Mouse (Mus musculus): ENCODE measurements at regions not wholly inside any gene's neighbourhood (a gene's known extent, or its start where the extent isn't known, plus 50 kb on each side); places are given as distances from the start of the nearest gene placed in this dataset.

DNA sequence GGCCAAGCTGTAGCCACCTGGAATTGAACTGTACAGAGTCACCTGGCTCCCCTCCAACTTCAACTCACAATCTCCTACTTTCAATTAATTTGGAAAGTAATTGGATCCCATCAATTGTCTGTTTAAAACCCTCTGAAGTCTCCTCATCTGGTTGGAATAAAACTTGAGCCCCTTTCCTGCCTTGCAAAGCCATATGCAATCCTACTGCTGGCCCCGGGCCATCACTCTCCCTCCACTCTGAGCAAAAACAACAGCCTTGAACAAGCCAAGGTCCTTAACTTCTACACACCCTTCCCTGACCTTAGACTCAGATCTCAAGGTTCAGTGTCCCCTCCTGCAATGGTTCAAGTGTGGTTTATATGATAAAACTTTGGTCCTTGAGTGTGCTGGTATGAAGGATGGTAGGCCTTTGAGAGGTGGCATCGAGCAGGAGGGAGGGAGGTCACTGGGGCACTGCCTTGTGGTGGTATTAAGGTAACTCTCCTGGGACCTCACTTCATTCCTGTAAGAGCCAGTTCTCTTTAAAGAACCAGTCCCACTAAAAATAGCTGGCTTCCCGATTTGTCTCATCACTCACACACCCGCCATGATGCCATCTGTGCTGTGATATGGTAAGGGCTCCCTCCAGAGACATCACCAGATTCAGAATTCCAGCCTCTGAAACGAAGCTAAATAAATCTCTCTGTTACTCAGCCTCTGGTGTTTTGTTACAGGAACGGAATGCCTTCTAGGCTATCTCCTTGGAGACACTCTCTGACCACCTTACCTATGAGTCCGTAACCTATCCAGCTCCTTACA is 112.0 kb upstream of the Zmiz1 start:
- Histone ChIP-seq H3K4me3 (ENCODE audit: low read depth, low read length) (no peak overlapping the region), H3K4me1 (replicated peaks; ENCODE audit: control insufficient read depth, insufficient read depth, low read length) (peaks cover under 1% of the 10 kb centered on the region; the same call in 1 of the 2 replicates), H3K9me3 (ENCODE audit: control insufficient read depth, low read length) (no peaks in the 10 kb centered on the region), H3K4me2 (replicated peaks; ENCODE audit: low read depth, low read length) (no peak overlapping the region), H3K36me3 (ENCODE audit: control insufficient read depth, insufficient read depth, low read length) (no peaks in the 10 kb centered on the region), H3K27ac (ENCODE audit: low read depth, low read length) (no peak overlapping the region), H3K27me3 (ENCODE audit: control insufficient read depth, insufficient read depth, low read length) (no peaks in the 10 kb centered on the region), H3K9ac (ENCODE audit: low read depth, low read length) (no peak overlapping the region)
- 71% methylated on average over 7 of the region's 7 CpGs for WGBS
- no peak for DNase-seq (ENCODE audit: low spot score)
- no peak for ATAC-seq (ENCODE audit: low FRiP score)

DNA sequence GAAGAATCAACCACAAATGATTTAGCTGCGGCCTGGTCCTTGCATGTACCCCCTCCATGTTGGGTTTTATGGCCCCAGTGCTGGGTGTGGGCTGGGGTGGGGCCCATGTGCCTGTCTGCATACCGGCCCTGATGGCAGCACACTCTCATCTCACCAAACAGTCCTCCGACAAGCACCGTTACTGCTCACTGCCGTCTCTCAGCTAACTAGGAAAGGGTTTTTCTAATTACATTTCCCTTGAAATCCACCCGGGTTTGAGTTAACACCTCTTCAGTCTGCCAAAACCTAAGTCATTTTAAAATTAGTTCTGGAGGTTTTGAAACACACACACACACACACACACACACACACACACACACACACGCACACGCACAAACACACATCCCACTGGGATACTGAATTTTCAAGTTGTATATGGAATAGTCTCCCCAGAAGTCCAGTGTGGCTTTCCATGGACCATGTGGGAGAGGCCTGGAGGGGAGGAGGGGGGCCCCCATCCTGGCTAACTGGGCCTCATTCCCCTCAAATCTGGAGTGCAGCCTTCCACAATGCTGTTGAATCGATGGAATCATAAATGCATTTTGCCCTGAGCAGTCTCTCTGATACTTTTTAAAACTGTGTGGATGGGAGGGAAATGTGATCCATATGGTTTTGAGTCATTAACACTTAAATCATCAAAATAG is 108.6 kb upstream of the Zmiz1 start:
- DNase-seq (ENCODE audit: low spot score) (no peak), ATAC-seq (ENCODE audit: low FRiP score) (no peak)
- H3K9ac ChIP-seq (ENCODE audit: low read depth, low read length): no peak overlapping the region
- no peak overlapping the region for H3K4me3 ChIP-seq (ENCODE audit: low read depth, low read length)
- no peaks in the 10 kb centered on the region for H3K36me3 ChIP-seq (ENCODE audit: control insufficient read depth, insufficient read depth, low read length)
- no peak overlapping the region for H3K4me2 ChIP-seq (replicated peaks; ENCODE audit: low read depth, low read length)
- 80% methylated on average over 9 of the region's 9 CpGs for WGBS
- H3K27me3 ChIP-seq (ENCODE audit: control insufficient read depth, insufficient read depth, low read length): no peaks in the 10 kb centered on the region
- no peaks in the 10 kb centered on the region for H3K9me3 ChIP-seq (ENCODE audit: control insufficient read depth, low read length)
- no peak overlapping the region for H3K27ac ChIP-seq (ENCODE audit: low read depth, low read length)
- no peaks in the 10 kb centered on the region for H3K4me1 ChIP-seq (replicated peaks; ENCODE audit: control insufficient read depth, insufficient read depth, low read length)

DNA sequence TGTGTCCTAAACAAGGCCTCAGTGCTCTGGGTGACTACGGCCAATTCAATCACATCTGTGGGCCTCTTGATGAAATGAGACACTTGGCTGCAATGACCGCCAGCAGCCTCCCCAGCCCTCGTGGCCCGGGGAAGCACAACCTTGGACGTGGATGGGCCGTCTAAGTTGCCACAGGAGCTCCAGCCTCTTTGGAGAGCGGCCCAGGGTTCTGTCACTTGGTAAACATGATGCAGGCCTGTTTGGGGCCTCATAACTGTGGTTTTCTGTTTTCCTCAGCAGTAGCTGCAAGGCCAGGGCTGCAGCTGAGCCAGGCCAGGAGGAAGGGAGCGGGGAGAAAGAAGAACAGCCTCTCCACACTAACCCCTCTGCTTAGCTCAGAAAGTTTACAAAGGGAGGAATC is 105.2 kb upstream of the Zmiz1 start:
- Histone ChIP-seq H3K27ac (ENCODE audit: low read depth, low read length) (no peak overlapping the region), H3K9ac (ENCODE audit: low read depth, low read length) (no peak overlapping the region)
- 82% methylated on average over 8 of the region's 8 CpGs for WGBS

GRCm38 (mm10) chr14:25354288-25354850 is 104.6 kb upstream of the Zmiz1 start:
- H3K4me2 ChIP-seq (replicated peaks; ENCODE audit: low read depth, low read length): no peak overlapping the region
- no peaks in the 10 kb centered on the region for H3K36me3 ChIP-seq (ENCODE audit: control insufficient read depth, insufficient read depth, low read length)
- no peak for ATAC-seq (ENCODE audit: low FRiP score)
- DNase-seq (ENCODE audit: low spot score): no peak
- no peaks in the 10 kb centered on the region for H3K27me3 ChIP-seq (ENCODE audit: control insufficient read depth, insufficient read depth, low read length)
- WGBS: 86% methylated on average over 7 of the region's 7 CpGs
- no peak overlapping the region for H3K9ac ChIP-seq (ENCODE audit: low read depth, low read length)
- no peaks in the 10 kb centered on the region for H3K9me3 ChIP-seq (ENCODE audit: control insufficient read depth, low read length)
- no peak overlapping the region for H3K4me3 ChIP-seq (ENCODE audit: low read depth, low read length)
- H3K27ac ChIP-seq (ENCODE audit: low read depth, low read length): no peak overlapping the region
- no peaks in the 10 kb centered on the region for H3K4me1 ChIP-seq (replicated peaks; ENCODE audit: control insufficient read depth, insufficient read depth, low read length)

More for the DNA sequence above, 105.2 kb upstream of the Zmiz1 start:
- H3K4me2 ChIP-seq (replicated peaks; ENCODE audit: low read depth, low read length): no peak overlapping the region
- DNase-seq (ENCODE audit: low spot score): no peak
- H3K27me3 ChIP-seq (ENCODE audit: control insufficient read depth, insufficient read depth, low read length): no peaks in the 10 kb centered on the region
- H3K4me3 ChIP-seq (ENCODE audit: low read depth, low read length): no peak overlapping the region
- no peaks in the 10 kb centered on the region for H3K36me3 ChIP-seq (ENCODE audit: control insufficient read depth, insufficient read depth, low read length)
- no peaks in the 10 kb centered on the region for H3K4me1 ChIP-seq (replicated peaks; ENCODE audit: control insufficient read depth, insufficient read depth, low read length)
- H3K9me3 ChIP-seq (ENCODE audit: control insufficient read depth, low read length): no peaks in the 10 kb centered on the region
- no peak for ATAC-seq (ENCODE audit: low FRiP score)

GRCm38 (mm10) chr14:25357805-25358204 is 101.2 kb upstream of the Zmiz1 start:
- H3K36me3 ChIP-seq (ENCODE audit: control insufficient read depth, insufficient read depth, low read length): no peaks in the 10 kb centered on the region
- H3K27me3 ChIP-seq (ENCODE audit: control insufficient read depth, insufficient read depth, low read length): no peaks in the 10 kb centered on the region
- no peak overlapping the region for H3K4me3 ChIP-seq (ENCODE audit: low read depth, low read length)
- DNase-seq (ENCODE audit: low spot score) (no peak), ATAC-seq (ENCODE audit: low FRiP score) (no peak)
- no peaks in the 10 kb centered on the region for H3K4me1 ChIP-seq (replicated peaks; ENCODE audit: control insufficient read depth, insufficient read depth, low read length)
- WGBS: 82% methylated on average over 9 of the region's 9 CpGs
- no peak overlapping the region for H3K9ac ChIP-seq (ENCODE audit: low read depth, low read length)
- no peaks in the 10 kb centered on the region for H3K9me3 ChIP-seq (ENCODE audit: control insufficient read depth, low read length)
- no peak overlapping the region for H3K27ac ChIP-seq (ENCODE audit: low read depth, low read length)
- no peak overlapping the region for H3K4me2 ChIP-seq (replicated peaks; ENCODE audit: low read depth, low read length)

DNA sequence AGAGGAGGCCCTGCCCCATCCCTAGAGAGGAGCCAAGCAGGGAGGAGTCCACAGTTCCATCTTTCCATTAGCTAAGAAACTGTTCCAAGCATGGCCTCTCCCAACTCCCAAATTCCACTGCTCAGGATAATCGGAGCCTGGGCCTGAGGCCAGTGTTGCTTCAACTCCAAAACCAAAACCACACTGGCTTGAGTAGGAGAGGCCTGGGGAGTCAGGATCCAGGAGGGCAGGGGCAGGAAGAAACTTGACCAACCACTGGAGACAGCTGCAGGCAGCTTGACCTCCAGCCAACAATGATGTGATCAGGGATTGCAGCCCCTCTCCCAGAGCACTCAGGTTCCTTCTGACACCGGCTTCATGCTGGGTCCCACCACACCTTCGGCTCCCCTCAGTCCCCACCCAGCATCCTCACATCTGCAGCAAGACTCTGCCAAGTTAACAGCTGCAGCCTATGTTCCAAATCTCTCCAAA is 99.1 kb upstream of the Zmiz1 start:
- H3K36me3 ChIP-seq (ENCODE audit: control insufficient read depth, insufficient read depth, low read length): no peaks in the 10 kb centered on the region
- 77% methylated on average over 3 of the region's 3 CpGs for WGBS
- no peak overlapping the region for H3K27ac ChIP-seq (ENCODE audit: low read depth, low read length)
- H3K4me3 ChIP-seq (ENCODE audit: low read depth, low read length): no peak overlapping the region
- no peak for DNase-seq (ENCODE audit: low spot score)
- H3K4me2 ChIP-seq (replicated peaks; ENCODE audit: low read depth, low read length): no peak overlapping the region
- H3K9me3 ChIP-seq (ENCODE audit: control insufficient read depth, low read length): no peaks in the 10 kb centered on the region
- no peak for ATAC-seq (ENCODE audit: low FRiP score)
- no peaks in the 10 kb centered on the region for H3K4me1 ChIP-seq (replicated peaks; ENCODE audit: control insufficient read depth, insufficient read depth, low read length)
- H3K9ac ChIP-seq (ENCODE audit: low read depth, low read length): no peak overlapping the region
- H3K27me3 ChIP-seq (ENCODE audit: control insufficient read depth, insufficient read depth, low read length): no peaks in the 10 kb centered on the region

- Histone ChIP-seq H3K4me2 (replicated peaks; ENCODE audit: low read depth, low read length) (no peak overlapping the region), H3K4me1 (replicated peaks; ENCODE audit: control insufficient read depth, insufficient read depth, low read length) (no peaks in the 10 kb centered on the region), H3K9ac (ENCODE audit: low read depth, low read length) (no peak overlapping the region), H3K4me3 (ENCODE audit: low read depth, low read length) (no peak overlapping the region), H3K36me3 (ENCODE audit: control insufficient read depth, insufficient read depth, low read length) (no peaks in the 10 kb centered on the region), H3K27ac (ENCODE audit: low read depth, low read length) (no peak overlapping the region), H3K27me3 (ENCODE audit: control insufficient read depth, insufficient read depth, low read length) (no peaks in the 10 kb centered on the region), H3K9me3 (ENCODE audit: control insufficient read depth, low read length) (no peaks in the 10 kb centered on the region)
- 90% methylated on average over 9 of the region's 9 CpGs for WGBS
- DNase-seq (ENCODE audit: low spot score) (no peak), ATAC-seq (ENCODE audit: low FRiP score) (no peak)
Observed at GRCm38 (mm10) chr14:25360726-25361125, 98.3 kb upstream of the Zmiz1 start.

- Histone ChIP-seq H3K36me3 (ENCODE audit: control insufficient read depth, insufficient read depth, low read length) (no peaks in the 10 kb centered on the region), H3K4me2 (replicated peaks; ENCODE audit: low read depth, low read length) (no peak overlapping the region), H3K4me3 (ENCODE audit: low read depth, low read length) (no peak overlapping the region), H3K4me1 (replicated peaks; ENCODE audit: control insufficient read depth, insufficient read depth, low read length) (no peaks in the 10 kb centered on the region), H3K9ac (ENCODE audit: low read depth, low read length) (no peak overlapping the region), H3K27me3 (ENCODE audit: control insufficient read depth, insufficient read depth, low read length) (no peaks in the 10 kb centered on the region), H3K9me3 (ENCODE audit: control insufficient read depth, low read length) (no peaks in the 10 kb centered on the region), H3K27ac (ENCODE audit: low read depth, low read length) (no peak overlapping the region)
- 86% methylated on average over 3 of the region's 3 CpGs for WGBS
- no peak for DNase-seq (ENCODE audit: low spot score)
- ATAC-seq (ENCODE audit: low FRiP score): no peak
Observed at GRCm38 (mm10) chr14:25361129-25361528, 97.9 kb upstream of the Zmiz1 start.
